Mouse (Mus musculus) thymus, adult 2 months (tissue): ENCODE measurements around the gene Stam.

Experiments used
- CTCF ChIP-seq: fragments of 200-500 bp; IDR thresholded peaks from 2 replicates; pipeline ENCODE4 v1.5.1; 2012; ENCODE audit warnings: mild to moderate bottlenecking, control low read depth, low read length, moderate library complexity, borderline replicate concordance; ENCODE audit not compliant: control insufficient read depth, poor library complexity, insufficient read depth; ENCODE audit errors: extremely low read depth
- POLR2A ChIP-seq: fragments of 200-500 bp; IDR thresholded peaks from 2 replicates; pipeline ENCODE4 v1.6.1; 2012; ENCODE audit warnings: mild to moderate bottlenecking, low read length, control low read depth, moderate library complexity; ENCODE audit not compliant: control insufficient read depth, poor library complexity, insufficient read depth; ENCODE audit errors: extremely low read depth

DNA sequence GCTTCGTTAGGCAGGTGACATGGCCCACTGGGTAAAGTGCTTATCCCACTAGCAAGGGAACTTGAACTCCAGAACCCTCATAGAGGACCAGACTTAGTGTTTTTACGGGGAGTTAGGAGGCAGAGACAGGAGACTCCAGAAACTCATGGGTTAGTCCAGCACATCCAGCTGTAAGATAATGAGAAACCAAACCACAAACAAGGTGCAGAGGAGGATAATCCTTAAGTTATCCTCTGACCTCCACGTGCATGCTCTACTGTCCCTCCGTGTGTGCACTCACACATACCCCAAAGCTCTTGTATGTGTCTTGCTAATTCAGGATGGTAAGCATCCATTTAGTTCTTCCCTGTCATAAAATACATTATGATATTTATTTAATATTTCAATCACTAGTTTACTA lies 117.7 kb downstream of the Stam start:
- no peak for TF ChIP-seq CTCF
- no peak for TF ChIP-seq POLR2A
